Mouse (Mus musculus) intestine, embryonic 16.5 days (tissue): ENCODE results near the gene Zbtb4. TPM values are rescaled to one million over a fixed set of nuclear protein-coding genes. Genes with fewer than 3 reads are reported as not detected.

ENCODE experiments used
- ATAC-seq: fragments of 200-750 bp; cut with Nextera tagmentation; 2 replicates; pipeline ENCODE4 v1.8.0; 2017; ENCODE audit warnings: moderate TSS enrichment, moderate library complexity
- H3K27ac ChIP-seq: fragments of 300-500 bp; sonication (generic); 2 replicates; pipeline ENCODE4 v1.5.1; 2014; ENCODE audit warnings: mild to moderate bottlenecking, low read length
- H3K27me3 ChIP-seq: fragments of 300-500 bp; sonication (generic); replicated peaks from 2 replicates; pipeline ENCODE4 v1.6.1; 2014; ENCODE audit warnings: low read length, control low read depth, mixed read lengths; ENCODE audit not compliant: control insufficient read depth, insufficient read depth
- H3K36me3 ChIP-seq: fragments of 300-500 bp; sonication (generic); 2 replicates; pipeline ENCODE4 v1.6.1; 2014; ENCODE audit warnings: low read length, control low read depth; ENCODE audit not compliant: control insufficient read depth, insufficient read depth
- H3K4me1 ChIP-seq: fragments of 300-500 bp; sonication (generic); 2 replicates; pipeline ENCODE4 v1.6.1; 2014; ENCODE audit warnings: low read length, control low read depth, mixed read lengths; ENCODE audit not compliant: control insufficient read depth, insufficient read depth
- H3K4me2 ChIP-seq: fragments of 300-500 bp; sonication (generic); 2 replicates; pipeline ENCODE4 v1.6.1; 2014; ENCODE audit warnings: low read depth, low read length, control low read depth
- H3K4me3 ChIP-seq: fragments of 300-500 bp; sonication (generic); 2 replicates; pipeline ENCODE4 v1.5.1; 2014; ENCODE audit warnings: mild to moderate bottlenecking, low read length
- H3K9ac ChIP-seq: fragments of 300-500 bp; sonication (generic); 2 replicates; pipeline ENCODE4 v1.6.1; 2014; ENCODE audit warnings: low read depth, low read length
- H3K9me3 ChIP-seq: fragments of 300-500 bp; sonication (generic); 2 replicates; pipeline ENCODE4 v1.6.1; 2016; ENCODE audit warnings: low read length, control low read depth; ENCODE audit not compliant: control insufficient read depth
- WGBS: fragments of 180-500 bp; shearing (Covaris S2); extraction: QIAGEN DNeasy Blood & Tissue Kit; methylation state at CpG from one replicate; pipeline ENCODE4 v1.1.7; 2014; 5-methylcytosine and 5-hydroxymethylcytosine counted together
- polyA plus RNA-seq: library from polyadenylated mRNA; unstranded; fragments of >200 nt; fragmentation: Nextera tagmentation; extraction: Ambion mirVana; gene quantifications from 2 replicates; pipeline ENCODE4 v1.2.1, GENCODE M21; 2015

The Zbtb4 gene
- polyA plus RNA-seq, 1 experiment from 2014 or later, result 2.3 TPM

- Histone ChIP-seq H3K4me2 (no peak overlapping the region), H3K9ac (no peak overlapping the region), H3K27ac (no peak overlapping the region), H3K36me3 (no peaks in the 10 kb centered on the region), H3K27me3 (no peaks in the 10 kb centered on the region), H3K4me3 (no peak overlapping the region), H3K4me1 (no peaks in the 10 kb centered on the region), H3K9me3 (no peaks in the 10 kb centered on the region)
- ATAC-seq, result no peak
- WGBS, result 70% methylated on average over 5 of the region's 5 CpGs
Measured at GRCm38 (mm10) chr11:69793429-69793828, 27.7 kb downstream of the Zbtb4 start.

- peak; percentile 98 for ATAC-seq
- H3K27ac ChIP-seq, result no peak within 1 kb of the TSS
- peak within 1 kb of the TSS; percentile 96 for H3K4me2 ChIP-seq
- H3K4me1 ChIP-seq, result peaks cover 15% of the 10 kb centered on the region
- WGBS, result 1% methylated on average over 52 of the region's 52 CpGs
- H3K36me3 ChIP-seq, result no peaks in the 10 kb centered on the region
- H3K9me3 ChIP-seq, result no peaks in the 10 kb centered on the region
- peak within 1 kb of the TSS; percentile 62 for H3K9ac ChIP-seq
- H3K4me3 ChIP-seq, result peak within 1 kb of the TSS; percentile 54
- H3K27me3 ChIP-seq, result no peaks in the 10 kb centered on the region
Measured at GRCm38 (mm10) chr11:69795168-69795982, 29.7 kb downstream of the Zbtb4 start, which contains the start of gene Chrnb1. Gene Chrnb1 (minus strand): TSS chr11:69795943.

GRCm38 (mm10) chr11:69795983-69796435 lies 30.3 kb downstream of the Zbtb4 start:
- no peaks in the 10 kb centered on the region for H3K9me3 ChIP-seq
- H3K9ac ChIP-seq, result peak overlapping the region; percentile 62; the same call in 1 of the 2 replicates
- no peak overlapping the region for H3K27ac ChIP-seq
- H3K27me3 ChIP-seq, result no peaks in the 10 kb centered on the region
- H3K4me3 ChIP-seq, result peak overlapping the region; percentile 54
- ATAC-seq, result no peak
- peaks cover 20% of the 10 kb centered on the region for H3K4me1 ChIP-seq
- peak overlapping the region; percentile 96 for H3K4me2 ChIP-seq
- H3K36me3 ChIP-seq, result no peaks in the 10 kb centered on the region
- WGBS, result 3% methylated on average over 13 of the region's 13 CpGs

GRCm38 (mm10) chr11:69797924-69798323 lies 32.2 kb downstream of the Zbtb4 start:
- Histone ChIP-seq H3K4me2 (no peak overlapping the region), H3K9ac (no peak overlapping the region), H3K9me3 (no peaks in the 10 kb centered on the region), H3K4me3 (no peak overlapping the region), H3K27me3 (0 out of 2 replicates have a peak, but pooled peaks cover 5% of the 10 kb centered on the region), H3K36me3 (no peaks in the 10 kb centered on the region), H3K27ac (no peak overlapping the region), H3K4me1 (peaks cover 38% of the 10 kb centered on the region)
- ATAC-seq, result no peak
- WGBS, result 75% methylated on average over 7 of the region's 7 CpGs

- H3K4me1 ChIP-seq, result peaks cover 53% of the 10 kb centered on the region
- no peak for ATAC-seq
- 0 out of 2 replicates have a peak overlapping the region, but pooled peaks have one; percentile 73 for H3K9ac ChIP-seq
- H3K27me3 ChIP-seq, result 0 out of 2 replicates have a peak, but pooled peaks cover 5% of the 10 kb centered on the region
- H3K27ac ChIP-seq, result no peak overlapping the region
- WGBS, result 43% methylated on average over 12 of the region's 12 CpGs
- no peaks in the 10 kb centered on the region for H3K36me3 ChIP-seq
- no peak overlapping the region for H3K4me3 ChIP-seq
- H3K4me2 ChIP-seq, result peak overlapping the region; percentile 98
- no peaks in the 10 kb centered on the region for H3K9me3 ChIP-seq
Measured at GRCm38 (mm10) chr11:69799394-69800137, 33.9 kb downstream of the Zbtb4 start.

GRCm38 (mm10) chr11:69800138-69800391 lies 34.4 kb downstream of the Zbtb4 start:
- Histone ChIP-seq H3K4me3 (peak overlapping the region; percentile 64; the same call in 1 of the 2 replicates), H3K4me1 (peaks cover 54% of the 10 kb centered on the region), H3K36me3 (no peaks in the 10 kb centered on the region), H3K27ac (no peak overlapping the region), H3K9ac (peak overlapping the region; percentile 73; the same call in 1 of the 2 replicates), H3K27me3 (0 out of 2 replicates have a peak, but pooled peaks cover 5% of the 10 kb centered on the region), H3K9me3 (no peaks in the 10 kb centered on the region), H3K4me2 (peak overlapping the region; percentile 98)
- WGBS, result 5% methylated on average over 11 of the region's 11 CpGs
- no peak for ATAC-seq

- Histone ChIP-seq H3K36me3 (no peaks in the 10 kb centered on the region), H3K27me3 (0 out of 2 replicates have a peak, but pooled peaks cover 5% of the 10 kb centered on the region), H3K4me1 (peaks cover 54% of the 10 kb centered on the region), H3K27ac (peak overlapping the region; percentile 63), H3K4me2 (peak overlapping the region; percentile 98), H3K9me3 (no peaks in the 10 kb centered on the region), H3K9ac (peak overlapping the region; percentile 73), H3K4me3 (peak overlapping the region; percentile 64)
- WGBS, result 2% methylated on average over 36 of the region's 36 CpGs
- peak; percentile 6; the same call in 1 of the 2 replicates for ATAC-seq
Measured at GRCm38 (mm10) chr11:69800392-69801197, 34.9 kb downstream of the Zbtb4 start.

- Histone ChIP-seq H3K4me3 (peak within 1 kb of the TSS; percentile 64), H3K36me3 (no peaks in the 10 kb centered on the region), H3K9me3 (no peaks in the 10 kb centered on the region), H3K4me2 (peak within 1 kb of the TSS; percentile 98), H3K4me1 (peaks cover 54% of the 10 kb centered on the region), H3K9ac (peak within 1 kb of the TSS; percentile 82), H3K27ac (peak within 1 kb of the TSS; percentile 89), H3K27me3 (0 out of 2 replicates have a peak, but pooled peaks cover 5% of the 10 kb centered on the region)
- 2% methylated on average over 32 of the region's 33 CpGs for WGBS
- no peak for ATAC-seq
Measured at GRCm38 (mm10) chr11:69801379-69801977, 35.8 kb downstream of the Zbtb4 start, which contains the start of gene Fgf11. Gene Fgf11 (minus strand): TSS chr11:69801857.
